Mouse (Mus musculus) hindbrain, embryonic 16.5 days (tissue): ENCODE data around the gene Zfp664. TPM values are rescaled to one million over a fixed set of nuclear protein-coding genes. Genes with fewer than 3 reads are reported as not detected.

Experiments used
- ATAC-seq: fragments of 200-750 bp; cut with Nextera tagmentation; 2 replicates; pipeline ENCODE4 v1.8.0; 2017; ENCODE audit warnings: moderate TSS enrichment, moderate library complexity
- H3K27ac ChIP-seq: fragments of 300-500 bp; sonication (generic); 2 replicates; pipeline ENCODE4 v1.5.1; 2014; ENCODE audit warnings: low read depth, mild to moderate bottlenecking, control low read depth, low read length, moderate library complexity
- H3K27me3 ChIP-seq: fragments of 300-500 bp; sonication (generic); replicated peaks from 2 replicates; pipeline ENCODE4 v1.6.1; 2014; ENCODE audit warnings: low read length; ENCODE audit not compliant: control insufficient read depth, insufficient read depth
- H3K36me3 ChIP-seq: fragments of 300-500 bp; sonication (generic); 2 replicates; pipeline ENCODE4 v1.6.1; 2014; ENCODE audit warnings: mild to moderate bottlenecking, low read length, moderate library complexity, mixed read lengths; ENCODE audit not compliant: control insufficient read depth, insufficient read depth
- H3K4me1 ChIP-seq: fragments of 300-500 bp; sonication (generic); 2 replicates; pipeline ENCODE4 v1.6.1; 2014; ENCODE audit warnings: low read depth, low read length; ENCODE audit not compliant: control insufficient read depth, insufficient read depth
- H3K4me2 ChIP-seq: fragments of 300-500 bp; sonication (generic); 2 replicates; pipeline ENCODE4 v1.6.1; 2014; ENCODE audit warnings: mild to moderate bottlenecking, low read length, control low read depth, moderate library complexity
- H3K4me3 ChIP-seq: fragments of 300-500 bp; sonication (generic); 2 replicates; pipeline ENCODE4 v1.5.1; 2014; ENCODE audit warnings: mild to moderate bottlenecking, low read length, control low read depth, moderate library complexity
- H3K9ac ChIP-seq: fragments of 300-500 bp; sonication (generic); 2 replicates; pipeline ENCODE4 v1.6.1; 2014; ENCODE audit warnings: low read depth, mild to moderate bottlenecking, control low read depth, low read length, moderate library complexity
- H3K9me3 ChIP-seq: fragments of 300-500 bp; sonication (generic); 2 replicates; pipeline ENCODE4 v1.6.1; 2014; ENCODE audit warnings: mild to moderate bottlenecking, low read length, moderate library complexity; ENCODE audit not compliant: control insufficient read depth
- WGBS: fragments of 180-500 bp; shearing (Covaris S2); extraction: QIAGEN DNeasy Blood & Tissue Kit; methylation state at CpG from one replicate; pipeline ENCODE4 v1.1.7; 2014; 5-methylcytosine and 5-hydroxymethylcytosine counted together
- polyA plus RNA-seq: library from polyadenylated mRNA; unstranded; fragments of >200 nt; fragmentation: Nextera tagmentation; extraction: Ambion mirVana; gene quantifications from 2 replicates; pipeline ENCODE4 v1.2.1, GENCODE M21; 2015

The Zfp664 gene
- polyA plus RNA-seq, 1 experiment from 2014 or later = 75.7 TPM

GRCm38 (mm10) chr5:124840669-124841068 is 21.8 kb upstream of the Zfp664 start:
- Histone ChIP-seq H3K9me3 (no peaks in the 10 kb centered on the region), H3K27me3 (no peaks in the 10 kb centered on the region), H3K9ac (no peak overlapping the region), H3K4me3 (no peak overlapping the region), H3K27ac (no peak overlapping the region), H3K4me2 (no peak overlapping the region), H3K4me1 (no peaks in the 10 kb centered on the region; the same call in 1 of the 2 replicates), H3K36me3 (peaks cover 7% of the 10 kb centered on the region)
- ATAC-seq = peak; percentile 87
- WGBS = 71% methylated on average over 2 of the region's 2 CpGs

- ATAC-seq = no peak
- WGBS = 53% methylated on average over 8 of the region's 8 CpGs
- H3K36me3 ChIP-seq = no peaks in the 10 kb centered on the region
- H3K9me3 ChIP-seq = no peaks in the 10 kb centered on the region
- H3K27ac ChIP-seq = no peak overlapping the region
- no peak overlapping the region for H3K9ac ChIP-seq
- H3K4me2 ChIP-seq = no peak overlapping the region
- H3K4me3 ChIP-seq = no peak overlapping the region
- H3K4me1 ChIP-seq = no peaks in the 10 kb centered on the region; the same call in 1 of the 2 replicates
- H3K27me3 ChIP-seq = no peaks in the 10 kb centered on the region
Measured at GRCm38 (mm10) chr5:124843386-124843785, 19.1 kb upstream of the Zfp664 start.

DNA sequence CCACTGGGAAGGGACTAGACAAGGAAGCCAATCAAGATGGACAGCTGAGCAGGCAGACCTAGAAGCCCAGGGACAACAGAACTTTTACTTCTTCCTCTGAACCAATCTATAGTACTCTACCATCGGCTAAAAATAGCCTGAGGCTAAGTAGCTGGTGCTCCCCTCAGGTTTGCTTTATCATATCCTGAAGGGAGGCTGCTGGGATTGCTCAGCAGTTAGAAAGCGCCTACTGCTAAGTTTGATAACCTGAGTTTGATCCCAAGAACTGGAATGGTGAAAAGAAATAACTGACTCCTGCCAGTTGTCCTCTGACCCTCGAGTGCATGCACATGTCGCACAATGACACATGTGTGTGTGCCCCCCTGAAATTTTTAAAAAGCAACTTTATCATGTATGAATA is 17.6 kb upstream of the Zfp664 start:
- 77% methylated on average over 4 of the region's 4 CpGs for WGBS
- Histone ChIP-seq H3K27me3 (no peaks in the 10 kb centered on the region), H3K36me3 (no peaks in the 10 kb centered on the region), H3K4me3 (no peak overlapping the region), H3K9ac (no peak overlapping the region), H3K4me1 (no peaks in the 10 kb centered on the region; the same call in 1 of the 2 replicates), H3K27ac (no peak overlapping the region), H3K9me3 (no peaks in the 10 kb centered on the region), H3K4me2 (no peak overlapping the region)
- no peak for ATAC-seq

DNA sequence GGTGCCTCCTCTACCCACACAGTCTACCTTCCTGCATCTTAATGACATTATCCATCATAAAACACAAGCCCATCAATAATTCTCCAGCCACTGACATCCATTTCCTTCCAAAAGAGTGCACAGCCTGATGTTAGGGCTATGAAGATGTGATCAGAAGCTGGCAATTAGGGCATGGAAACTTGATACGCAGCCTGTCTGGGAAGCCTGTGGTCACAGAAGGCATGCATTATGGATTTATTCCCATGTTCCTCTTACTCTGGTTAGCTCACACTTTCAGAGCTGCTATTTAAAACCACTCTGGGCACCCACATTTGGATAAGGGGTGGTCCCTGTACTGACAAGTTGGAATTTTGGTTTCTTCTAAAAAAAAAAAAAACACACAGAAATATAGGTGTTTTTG is 15.5 kb upstream of the Zfp664 start:
- no peak overlapping the region for H3K4me2 ChIP-seq
- no peak overlapping the region for H3K27ac ChIP-seq
- H3K27me3 ChIP-seq = no peaks in the 10 kb centered on the region
- no peak overlapping the region for H3K9ac ChIP-seq
- no peaks in the 10 kb centered on the region for H3K9me3 ChIP-seq
- no peaks in the 10 kb centered on the region for H3K36me3 ChIP-seq
- 64% methylated on average over 1 of the region's 1 CpGs for WGBS
- H3K4me1 ChIP-seq = no peaks in the 10 kb centered on the region
- H3K4me3 ChIP-seq = no peak overlapping the region
- no peak for ATAC-seq

DNA sequence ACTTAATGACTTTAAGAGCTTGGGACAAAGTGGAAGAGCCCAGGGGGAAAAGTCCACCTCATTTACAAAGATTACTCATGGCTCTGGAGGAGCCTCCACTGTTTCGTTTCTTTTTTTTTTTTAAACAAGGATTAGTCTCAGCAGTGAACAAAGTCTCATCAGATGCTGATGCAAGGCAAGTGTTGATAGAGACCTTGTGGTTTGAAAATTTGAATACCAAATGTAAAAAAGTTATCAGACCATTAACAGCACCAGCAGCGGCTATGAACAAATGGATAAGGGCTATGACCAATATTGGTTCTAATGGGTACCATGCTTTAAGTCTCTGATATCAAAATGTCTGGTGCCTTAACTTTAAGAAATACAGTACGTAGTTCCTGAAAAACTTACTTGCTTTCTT is 13.5 kb upstream of the Zfp664 start:
- no peak for ATAC-seq
- H3K4me3 ChIP-seq = no peak overlapping the region
- no peaks in the 10 kb centered on the region for H3K27me3 ChIP-seq
- H3K36me3 ChIP-seq = no peaks in the 10 kb centered on the region
- no peaks in the 10 kb centered on the region for H3K9me3 ChIP-seq
- no peak overlapping the region for H3K4me2 ChIP-seq
- no peak overlapping the region for H3K27ac ChIP-seq
- no peak overlapping the region for H3K9ac ChIP-seq
- no peaks in the 10 kb centered on the region for H3K4me1 ChIP-seq
- WGBS = 84% methylated on average over 3 of the region's 3 CpGs

DNA sequence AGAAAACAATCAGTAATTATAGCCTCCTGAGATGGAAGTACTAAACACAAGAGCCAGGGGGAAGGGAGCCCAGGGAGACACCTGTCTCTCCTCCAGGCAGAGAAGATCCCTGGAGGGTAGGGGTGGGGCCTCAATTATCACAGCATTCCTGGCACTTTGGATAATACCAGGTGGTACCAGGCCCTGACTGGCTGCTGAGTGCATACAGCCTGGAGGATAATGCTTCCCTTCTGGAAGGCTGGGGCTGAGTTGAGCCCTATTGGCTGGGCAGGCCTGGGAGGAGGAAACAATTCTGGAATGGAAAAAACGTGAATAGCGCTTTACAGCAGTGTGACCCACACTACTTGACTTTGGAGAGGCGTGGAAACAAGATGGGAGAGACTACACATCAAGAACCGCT is 10.9 kb upstream of the Zfp664 start:
- no peak for ATAC-seq
- Histone ChIP-seq H3K9ac (no peak overlapping the region), H3K36me3 (no peaks in the 10 kb centered on the region), H3K4me3 (no peak overlapping the region), H3K4me2 (no peak overlapping the region), H3K9me3 (no peaks in the 10 kb centered on the region), H3K27me3 (no peaks in the 10 kb centered on the region), H3K27ac (no peak overlapping the region), H3K4me1 (no peaks in the 10 kb centered on the region)
- WGBS = 55% methylated on average over 4 of the region's 4 CpGs

DNA sequence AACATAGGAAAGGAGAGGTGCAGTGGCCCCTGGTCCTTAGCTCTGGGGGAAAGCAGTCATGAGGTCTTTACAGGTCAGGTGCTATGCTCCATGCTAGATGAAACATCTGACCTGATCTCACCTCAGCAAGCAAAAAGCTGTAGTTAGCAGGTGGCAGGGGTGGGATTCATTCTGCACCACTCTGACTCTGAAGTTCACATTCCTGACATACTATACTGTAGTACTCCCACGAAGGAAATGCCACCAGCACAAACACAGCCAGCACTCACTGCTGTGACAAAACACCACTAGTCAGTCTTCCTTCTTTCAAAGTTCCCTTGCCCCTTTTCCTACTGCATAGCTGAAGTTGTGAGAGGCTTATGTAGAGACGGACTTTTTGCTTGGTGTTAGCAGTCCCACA is 10.2 kb upstream of the Zfp664 start:
- H3K27ac ChIP-seq = no peak overlapping the region
- H3K4me3 ChIP-seq = no peak overlapping the region
- H3K4me2 ChIP-seq = no peak overlapping the region
- WGBS = 49% methylated on average over 2 of the region's 2 CpGs
- ATAC-seq = no peak
- H3K36me3 ChIP-seq = no peaks in the 10 kb centered on the region
- no peaks in the 10 kb centered on the region for H3K4me1 ChIP-seq
- no peaks in the 10 kb centered on the region for H3K9me3 ChIP-seq
- H3K9ac ChIP-seq = no peak overlapping the region
- H3K27me3 ChIP-seq = no peaks in the 10 kb centered on the region

- Histone ChIP-seq H3K27me3 (no peaks in the 10 kb centered on the region), H3K4me3 (no peak overlapping the region), H3K9me3 (no peaks in the 10 kb centered on the region), H3K36me3 (no peaks in the 10 kb centered on the region), H3K27ac (no peak overlapping the region), H3K9ac (no peak overlapping the region), H3K4me1 (no peaks in the 10 kb centered on the region), H3K4me2 (no peak overlapping the region)
- WGBS = 79% methylated on average over 2 of the region's 2 CpGs
- no peak for ATAC-seq
Measured at GRCm38 (mm10) chr5:124853079-124853478, 9.4 kb upstream of the Zfp664 start.

GRCm38 (mm10) chr5:124854202-124854601 is 8.3 kb upstream of the Zfp664 start:
- Histone ChIP-seq H3K27me3 (no peaks in the 10 kb centered on the region), H3K36me3 (no peaks in the 10 kb centered on the region), H3K4me2 (no peak overlapping the region), H3K4me1 (no peaks in the 10 kb centered on the region; the same call in 1 of the 2 replicates), H3K9me3 (no peaks in the 10 kb centered on the region), H3K9ac (no peak overlapping the region), H3K27ac (no peak overlapping the region), H3K4me3 (no peak overlapping the region)
- ATAC-seq = no peak
- 93% methylated on average over 4 of the region's 4 CpGs for WGBS

GRCm38 (mm10) chr5:124860013-124860412 is 2.5 kb upstream of the Zfp664 start:
- H3K4me2 ChIP-seq = peak overlapping the region; percentile 84
- H3K27ac ChIP-seq = no peak overlapping the region
- H3K27me3 ChIP-seq = no peaks in the 10 kb centered on the region
- H3K4me3 ChIP-seq = no peak overlapping the region; the same call in 1 of the 2 replicates
- no peak for ATAC-seq
- 16% methylated on average over 5 of the region's 5 CpGs for WGBS
- peaks cover 28% of the 10 kb centered on the region for H3K4me1 ChIP-seq
- no peaks in the 10 kb centered on the region for H3K9me3 ChIP-seq
- no peaks in the 10 kb centered on the region for H3K36me3 ChIP-seq
- no peak overlapping the region for H3K9ac ChIP-seq
